Mouse (Mus musculus) layer of hippocampus, adult 18-20 months (tissue): Measurements from ENCODE around the gene Zfp511. TPM values are rescaled to one million over a fixed set of nuclear protein-coding genes. Genes with fewer than 3 reads are reported as not detected.

Source experiments
- DNase-seq, 2 experiments: peaks; one replicate each; pipeline ENCODE4 v3.0.0; 2022; ENCODE audit warnings: low spot score in 2 of 2
- long read RNA-seq: library from polyadenylated mRNA; stranded (forward); transcript quantifications from one replicate; pipeline ENCODE4 v2.0.0, GENCODE M21; 2021
- total RNA-seq, 2 experiments: library from RNA; stranded (reverse); gene quantifications; 2 replicates each; pipeline ENCODE4 v1.2.3; 2021

The Zfp511 gene
- total RNA-seq = 10 to 100 TPM; 23.8 to 24.2 TPM
- long read RNA-seq, transcript Zfp511-204 (5 exons, 1,757 nt) = major isoform, 6 of 17 reads
- long read RNA-seq, transcript Zfp511-201 (6 exons, 1,076 nt) = major isoform, 6 of 17 reads
- long read RNA-seq, partial matches to known transcripts = 1 of 17 reads
- long read RNA-seq, other reads (novel, unspliced or antisense) = 4 of 17 reads

DNA sequence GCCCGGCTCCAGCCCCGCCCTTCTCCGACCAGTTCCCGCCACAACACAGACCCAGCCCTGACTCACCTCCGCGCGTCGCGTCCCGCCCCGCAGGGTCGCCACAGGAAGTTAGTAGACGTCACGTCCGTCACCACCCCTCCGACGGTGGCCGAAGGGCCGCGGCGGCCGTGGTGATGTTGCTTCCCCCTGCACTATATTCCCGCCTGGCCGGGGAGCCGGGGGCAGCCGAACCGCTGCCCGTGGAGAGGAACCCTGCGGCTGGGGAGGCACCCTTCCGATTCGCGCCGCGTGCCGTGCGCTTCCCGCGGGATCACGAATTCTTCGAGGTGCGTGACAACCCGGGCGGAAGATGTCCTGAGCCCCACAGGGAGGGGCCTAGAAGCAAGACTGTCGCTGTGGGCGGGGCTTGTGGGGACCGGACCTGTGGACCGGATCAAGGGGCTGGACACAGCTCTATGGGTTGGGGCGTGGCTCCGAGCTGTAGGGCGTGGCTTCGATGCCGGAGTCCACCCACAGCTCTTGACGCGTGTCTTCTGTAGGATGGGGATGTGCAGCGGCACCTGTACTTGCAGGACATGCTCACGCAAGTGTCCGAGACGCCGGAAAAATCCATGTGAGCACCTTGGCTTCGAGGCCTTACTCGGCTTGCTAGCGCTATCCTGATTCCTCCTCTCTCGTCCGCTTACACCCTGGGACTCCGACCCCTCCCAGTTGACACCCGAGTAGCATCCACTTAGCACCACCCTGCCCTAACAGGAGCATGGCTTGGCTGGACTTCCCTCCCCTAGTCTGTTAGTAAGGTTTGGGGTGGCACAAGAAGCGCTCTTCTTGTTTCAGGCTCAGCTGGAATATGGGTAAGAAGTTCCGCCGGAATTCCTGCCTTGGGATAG lies at the start of gene Zfp511, which contains the start of gene Tubgcp2:
Gene Zfp511, plus strand, starts transcription at position 111 of the 890 bp plus-strand sequence.
Gene Tubgcp2, minus strand, starts transcription at position 389 of the 890 bp plus-strand sequence.
- DNase-seq = peak; percentile 89 to 94

GRCm38 (mm10) chr7:139988272-139988671 lies 47.9 kb upstream of the Zfp511 start:
- no peak for DNase-seq

- no peak for DNase-seq
These were observed 45.3 kb upstream of the Zfp511 start for GRCm38 (mm10) chr7:139990864-139991394.

DNA sequence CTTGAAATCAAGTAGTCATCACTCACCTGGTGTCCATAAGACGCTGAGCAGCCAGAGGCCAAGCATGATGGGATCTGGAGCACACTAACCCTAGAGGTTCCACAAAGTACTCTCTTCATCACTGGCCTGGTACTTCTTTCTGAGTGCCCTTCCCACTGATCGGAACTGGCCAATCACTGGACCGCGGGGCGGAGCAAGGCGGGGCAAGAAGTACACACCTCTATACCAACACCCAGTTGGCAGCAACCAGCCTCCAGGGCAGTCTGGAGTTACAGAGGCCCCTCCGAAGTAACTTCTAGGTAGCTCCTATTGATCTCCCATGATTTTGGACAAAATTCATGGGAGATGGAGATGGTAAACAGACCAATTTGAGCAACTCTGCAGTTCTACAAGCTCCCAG lies 43.8 kb upstream of the Zfp511 start, which contains the start of gene Adam8:
Gene Adam8, minus strand, starts transcription at position 157 of the 400 bp plus-strand sequence.
- DNase-seq = no peak

- DNase-seq = no peak
These were observed 42.7 kb upstream of the Zfp511 start for GRCm38 (mm10) chr7:139993532-139993931.

GRCm38 (mm10) chr7:139994202-139994601 lies 42.0 kb upstream of the Zfp511 start:
- DNase-seq = no peak

GRCm38 (mm10) chr7:139994676-139995075 lies 41.5 kb upstream of the Zfp511 start:
- peak; percentile 56 to 89 for DNase-seq

GRCm38 (mm10) chr7:139998691-139999350 lies 37.4 kb upstream of the Zfp511 start:
- peak; percentile 32 to 77 for DNase-seq

DNA sequence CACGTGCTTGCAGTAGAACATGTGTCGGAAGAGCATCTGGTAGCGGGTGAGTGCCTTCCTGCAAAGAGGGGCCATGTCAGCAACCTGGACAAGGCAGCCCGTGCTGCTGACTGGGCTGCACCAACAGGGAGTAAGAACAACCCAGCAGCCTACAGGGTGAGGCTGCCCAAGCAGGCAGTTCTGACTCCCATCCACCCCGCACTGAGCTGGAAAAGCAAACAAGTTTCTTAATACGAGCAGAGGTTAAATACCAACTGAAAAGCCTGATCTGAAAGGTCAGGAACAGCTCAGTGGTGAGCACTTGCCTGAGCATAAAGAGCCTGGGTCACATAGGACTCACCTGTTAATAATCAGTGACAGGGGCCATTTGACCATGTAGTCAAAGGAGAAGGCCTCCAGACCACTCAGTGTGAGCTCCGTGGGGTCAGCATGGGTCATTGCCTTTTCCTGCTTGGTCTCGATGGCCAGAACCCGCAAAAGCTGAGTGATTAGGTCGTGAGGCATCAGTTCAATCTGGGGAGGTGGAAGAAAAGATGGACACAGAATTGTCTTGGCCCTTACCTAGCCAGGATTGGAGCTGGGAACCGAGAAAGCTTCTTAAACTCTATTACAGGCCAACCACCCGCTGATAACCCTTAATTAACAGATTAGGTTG lies 35.0 kb upstream of the Zfp511 start:
- no peak for DNase-seq

DNA sequence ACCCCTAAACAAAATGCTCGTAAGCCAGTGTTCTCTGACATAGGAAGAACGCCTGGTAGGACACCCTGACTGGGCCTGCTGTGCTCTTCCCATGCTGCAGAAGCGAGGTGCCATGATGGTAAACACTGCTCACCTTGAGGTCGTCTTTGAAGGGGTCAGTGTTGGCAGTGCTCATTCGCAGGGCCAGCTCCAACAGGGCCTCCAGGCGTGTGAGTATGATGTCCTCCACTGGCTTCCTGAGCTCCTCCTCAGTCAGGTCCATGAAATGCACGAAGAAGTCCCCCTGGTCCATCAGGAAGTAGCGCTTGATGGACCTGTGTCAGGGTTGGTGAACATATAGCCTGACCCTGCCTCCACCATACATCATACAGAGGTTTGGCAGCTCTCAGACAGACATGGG lies 31.5 kb upstream of the Zfp511 start:
- DNase-seq = no peak

DNA sequence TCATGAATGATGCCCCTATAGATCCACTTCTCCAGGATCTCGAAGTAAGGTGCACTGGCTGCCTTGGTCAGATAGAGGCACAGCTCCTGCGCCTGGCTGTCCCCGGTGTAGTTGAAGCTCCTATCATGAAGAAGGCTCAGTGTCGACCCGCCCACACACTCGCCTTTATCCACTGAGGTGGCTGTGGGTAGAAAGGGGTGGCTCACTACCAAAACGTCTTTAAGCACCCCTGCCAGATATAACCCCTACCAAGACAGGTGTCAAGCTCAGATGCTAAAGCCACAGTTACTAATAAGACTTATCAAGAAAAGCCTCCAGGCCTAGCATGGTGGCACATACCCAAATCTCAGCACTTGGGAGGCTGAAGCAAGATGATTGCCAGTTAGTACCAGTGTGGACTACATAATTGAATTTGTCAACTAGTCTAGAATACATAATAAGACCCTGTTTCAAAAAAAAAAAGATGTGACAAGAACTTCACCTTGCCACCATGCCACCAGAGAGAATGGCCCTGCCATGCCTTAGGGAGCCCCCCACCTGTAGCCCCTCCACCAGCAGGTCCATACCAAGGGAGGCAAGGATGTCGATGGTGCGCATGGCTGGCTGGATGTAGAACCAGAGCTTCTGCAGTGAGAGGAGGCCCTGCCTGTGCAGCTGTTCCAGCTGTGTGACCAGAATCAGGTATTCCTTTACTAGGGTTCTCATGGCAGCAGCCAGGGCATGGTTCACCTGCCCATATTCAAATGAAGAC lies 29.2 kb upstream of the Zfp511 start:
- no peak for DNase-seq

- DNase-seq = no peak
These were observed 28.4 kb upstream of the Zfp511 start for GRCm38 (mm10) chr7:140007781-140008180.

DNA sequence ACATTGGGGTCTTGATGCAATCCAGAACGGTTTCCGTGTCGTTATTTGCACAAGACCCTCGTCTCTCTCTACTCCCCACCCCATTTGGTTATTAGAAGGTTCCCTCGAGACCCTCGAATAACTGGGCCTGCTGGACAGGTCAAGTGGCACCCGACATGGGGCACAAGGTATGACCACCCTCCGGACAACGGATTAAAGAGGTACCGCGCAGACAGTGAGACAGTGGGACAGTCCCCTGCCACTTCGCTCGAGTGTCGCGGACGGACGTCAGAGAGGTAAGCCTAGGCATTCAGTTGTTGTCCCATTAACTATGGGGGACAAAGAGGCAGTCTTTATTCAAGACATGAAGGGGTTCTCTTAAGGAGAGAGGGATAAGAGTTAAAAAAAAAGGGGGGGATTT lies 24.9 kb upstream of the Zfp511 start:
- DNase-seq = no peak

DNA sequence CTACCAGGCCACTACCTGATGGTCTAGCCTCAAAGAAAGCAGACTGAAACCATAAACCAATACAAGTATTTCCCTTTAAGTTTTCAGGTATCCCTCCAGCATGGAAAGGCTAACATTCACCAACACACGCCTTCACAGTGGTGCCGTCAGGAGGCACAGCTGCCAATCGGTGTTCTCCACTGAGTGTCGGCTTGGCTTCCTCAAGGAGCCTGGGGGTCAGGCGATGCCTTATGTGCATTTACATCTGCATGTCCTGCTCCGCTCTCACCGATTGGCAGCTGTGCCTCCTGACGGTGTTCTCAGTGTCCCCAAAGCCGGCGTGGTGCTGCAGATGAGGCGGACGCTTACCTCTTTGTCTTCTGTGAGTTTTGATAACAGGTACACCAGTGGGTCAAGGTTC lies 4.4 kb upstream of the Zfp511 start:
- DNase-seq = no peak

- no peak for DNase-seq
These were observed 3.8 kb upstream of the Zfp511 start for GRCm38 (mm10) chr7:140032366-140032765.

GRCm38 (mm10) chr7:140033386-140033785 lies 2.8 kb upstream of the Zfp511 start:
- no peak for DNase-seq

DNA sequence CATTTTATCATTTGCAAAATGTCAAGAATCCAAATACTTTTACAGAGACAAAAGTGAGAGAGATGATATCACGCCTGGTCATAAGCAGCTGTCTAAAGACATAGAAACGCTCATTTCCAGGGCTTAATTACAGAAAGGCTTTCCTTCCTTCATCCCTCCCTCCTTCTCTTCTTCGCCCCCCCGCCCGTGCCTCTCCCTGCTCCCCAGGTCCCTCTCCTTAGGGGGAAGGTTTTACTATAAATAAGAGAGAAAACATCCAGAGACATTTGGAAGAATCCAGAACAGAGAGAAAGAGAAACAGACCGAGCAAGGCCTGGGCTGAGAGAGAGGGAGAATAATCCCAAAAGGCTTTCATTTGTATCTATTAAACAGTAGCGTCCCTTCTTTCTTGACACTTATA lies 735 bp upstream of the Zfp511 start:
- DNase-seq = no peak

- DNase-seq = no peak
These were observed 972 bp downstream of the Zfp511 start for GRCm38 (mm10) chr7:140037171-140037555.

DNA sequence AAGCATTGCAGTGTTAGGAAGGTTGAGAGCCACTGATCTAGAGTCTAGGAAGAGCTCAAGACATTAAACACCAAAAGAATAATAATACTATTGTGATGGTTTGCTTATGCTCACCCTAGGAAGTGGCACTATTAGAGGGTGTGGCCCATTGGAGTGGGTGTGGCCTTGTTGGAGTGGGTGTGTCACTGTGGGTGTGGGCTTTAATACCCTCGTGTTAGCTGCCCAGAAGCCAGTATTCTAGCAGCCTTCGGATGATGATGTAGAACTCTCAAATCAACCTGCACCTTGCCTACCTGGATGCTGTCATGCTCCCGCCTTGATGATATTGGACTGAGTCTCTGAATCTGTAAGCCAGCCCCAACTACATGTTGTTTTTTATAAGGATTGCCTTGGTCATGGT lies 6.5 kb downstream of the Zfp511 start:
- no peak for DNase-seq

GRCm38 (mm10) chr7:140045546-140045945 lies 9.4 kb downstream of the Zfp511 start:
- DNase-seq = no peak
